Mouse (Mus musculus): ENCODE measurements around the gene Rhbdl1. TPM values are rescaled to one million over a fixed set of nuclear protein-coding genes. Genes with fewer than 3 reads are reported as not detected.

Gene Rhbdl1
- polyA plus RNA-seq, 1 experiment from 2014 or later = 1.2 TPM

- 94% methylated on average over 6 of the region's 6 CpGs for WGBS
- H3K9ac ChIP-seq (ENCODE audit: low read length) = no peak overlapping the region
- H3K27me3 ChIP-seq (ENCODE audit: control insufficient read depth, insufficient read depth, low read length) = no peaks in the 10 kb centered on the region
- peaks cover 15% of the 10 kb centered on the region for H3K4me1 ChIP-seq (ENCODE audit: control insufficient read depth, insufficient read depth, low read length)
- no peak overlapping the region for H3K4me3 ChIP-seq (ENCODE audit: low read depth, low read length)
- ATAC-seq (ENCODE audit: insufficient number of reproducible peaks, low FRiP score, low TSS enrichment, low read depth) = no peak
- H3K27ac ChIP-seq (replicated peaks; ENCODE audit: low read depth, low read length) = no peak overlapping the region
- H3K36me3 ChIP-seq (ENCODE audit: control insufficient read depth, insufficient read depth, low read length) = peaks cover 29% of the 10 kb centered on the region
- H3K9me3 ChIP-seq (ENCODE audit: control insufficient read depth, low read length) = no peaks in the 10 kb centered on the region
- no peak for DNase-seq (ENCODE audit: low spot score)
- H3K4me2 ChIP-seq (ENCODE audit: low read depth, severe bottlenecking) = no peak overlapping the region
Measured at GRCm38 (mm10) chr17:25840519-25840918, 3.4 kb upstream of the Rhbdl1 start.

- H3K4me3 ChIP-seq (ENCODE audit: low read depth, low read length) = no peak overlapping the region
- DNase-seq (ENCODE audit: low spot score) = no peak
- peak overlapping the region; percentile 2; the same call in 1 of the 2 replicates for H3K9ac ChIP-seq (ENCODE audit: low read length)
- H3K9me3 ChIP-seq (ENCODE audit: control insufficient read depth, low read length) = no peaks in the 10 kb centered on the region
- no peak for ATAC-seq (ENCODE audit: insufficient number of reproducible peaks, low FRiP score, low TSS enrichment, low read depth)
- WGBS = 81% methylated on average over 14 of the region's 14 CpGs
- no peaks in the 10 kb centered on the region for H3K27me3 ChIP-seq (ENCODE audit: control insufficient read depth, insufficient read depth, low read length)
- H3K27ac ChIP-seq (replicated peaks; ENCODE audit: low read depth, low read length) = no peak overlapping the region
- H3K36me3 ChIP-seq (ENCODE audit: control insufficient read depth, insufficient read depth, low read length) = peaks cover 33% of the 10 kb centered on the region
- no peak overlapping the region for H3K4me2 ChIP-seq (ENCODE audit: low read depth, severe bottlenecking)
- peaks cover 16% of the 10 kb centered on the region for H3K4me1 ChIP-seq (ENCODE audit: control insufficient read depth, insufficient read depth, low read length)
Measured at GRCm38 (mm10) chr17:25839455-25840235, 2.5 kb upstream of the Rhbdl1 start.

GRCm38 (mm10) chr17:25838904-25839303 is 1.8 kb upstream of the Rhbdl1 start:
- Histone ChIP-seq H3K36me3 (ENCODE audit: control insufficient read depth, insufficient read depth, low read length) (peaks cover 33% of the 10 kb centered on the region), H3K27ac (replicated peaks; ENCODE audit: low read depth, low read length) (no peak overlapping the region), H3K4me3 (ENCODE audit: low read depth, low read length) (no peak overlapping the region), H3K4me2 (ENCODE audit: low read depth, severe bottlenecking) (no peak overlapping the region), H3K4me1 (ENCODE audit: control insufficient read depth, insufficient read depth, low read length) (peaks cover 23% of the 10 kb centered on the region), H3K9me3 (ENCODE audit: control insufficient read depth, low read length) (no peaks in the 10 kb centered on the region), H3K27me3 (ENCODE audit: control insufficient read depth, insufficient read depth, low read length) (no peaks in the 10 kb centered on the region), H3K9ac (ENCODE audit: low read length) (no peak overlapping the region)
- 89% methylated on average over 4 of the region's 4 CpGs for WGBS
- DNase-seq (ENCODE audit: low spot score) = no peak
- ATAC-seq (ENCODE audit: insufficient number of reproducible peaks, low FRiP score, low TSS enrichment, low read depth) = no peak

GRCm38 (mm10) chr17:25837533-25837932 is 438 bp upstream of the Rhbdl1 start:
- no peaks in the 10 kb centered on the region for H3K9me3 ChIP-seq (ENCODE audit: control insufficient read depth, low read length)
- DNase-seq (ENCODE audit: low spot score) (no peak), ATAC-seq (ENCODE audit: insufficient number of reproducible peaks, low FRiP score, low TSS enrichment, low read depth) (no peak)
- peaks cover 33% of the 10 kb centered on the region for H3K36me3 ChIP-seq (ENCODE audit: control insufficient read depth, insufficient read depth, low read length)
- 60% methylated on average over 3 of the region's 3 CpGs for WGBS
- H3K4me2 ChIP-seq (ENCODE audit: low read depth, severe bottlenecking) = no peak overlapping the region
- H3K4me3 ChIP-seq (ENCODE audit: low read depth, low read length) = no peak overlapping the region
- no peak overlapping the region for H3K9ac ChIP-seq (ENCODE audit: low read length)
- peaks cover 18% of the 10 kb centered on the region for H3K4me1 ChIP-seq (ENCODE audit: control insufficient read depth, insufficient read depth, low read length)
- no peak overlapping the region for H3K27ac ChIP-seq (replicated peaks; ENCODE audit: low read depth, low read length)
- no peaks in the 10 kb centered on the region for H3K27me3 ChIP-seq (ENCODE audit: control insufficient read depth, insufficient read depth, low read length)

- Histone ChIP-seq H3K4me1 (ENCODE audit: control insufficient read depth, insufficient read depth, low read length) (peaks cover 24% of the 10 kb centered on the region), H3K9me3 (ENCODE audit: control insufficient read depth, low read length) (no peaks in the 10 kb centered on the region), H3K4me3 (ENCODE audit: low read depth, low read length) (peak overlapping the region; percentile 12), H3K9ac (ENCODE audit: low read length) (peak overlapping the region; percentile 47), H3K4me2 (ENCODE audit: low read depth, severe bottlenecking) (peak overlapping the region; percentile 62), H3K27ac (replicated peaks; ENCODE audit: low read depth, low read length) (no peak overlapping the region), H3K36me3 (ENCODE audit: control insufficient read depth, insufficient read depth, low read length) (peaks cover 30% of the 10 kb centered on the region), H3K27me3 (ENCODE audit: control insufficient read depth, insufficient read depth, low read length) (no peaks in the 10 kb centered on the region)
- WGBS = 26% methylated on average over 23 of the region's 23 CpGs
- DNase-seq (ENCODE audit: low spot score) (no peak), ATAC-seq (ENCODE audit: insufficient number of reproducible peaks, low FRiP score, low TSS enrichment, low read depth) (no peak)
Measured at GRCm38 (mm10) chr17:25836397-25837075, 559 bp downstream of the Rhbdl1 start.

GRCm38 (mm10) chr17:25835816-25836215 is 1.3 kb downstream of the Rhbdl1 start:
- no peak for DNase-seq (ENCODE audit: low spot score)
- peaks cover 31% of the 10 kb centered on the region for H3K36me3 ChIP-seq (ENCODE audit: control insufficient read depth, insufficient read depth, low read length)
- ATAC-seq (ENCODE audit: insufficient number of reproducible peaks, low FRiP score, low TSS enrichment, low read depth) = no peak
- no peak overlapping the region for H3K9ac ChIP-seq (ENCODE audit: low read length)
- no peak overlapping the region; the same call in 1 of the 2 replicates for H3K4me2 ChIP-seq (ENCODE audit: low read depth, severe bottlenecking)
- no peak overlapping the region for H3K27ac ChIP-seq (replicated peaks; ENCODE audit: low read depth, low read length)
- no peak overlapping the region for H3K4me3 ChIP-seq (ENCODE audit: low read depth, low read length)
- H3K9me3 ChIP-seq (ENCODE audit: control insufficient read depth, low read length) = no peaks in the 10 kb centered on the region
- H3K4me1 ChIP-seq (ENCODE audit: control insufficient read depth, insufficient read depth, low read length) = peaks cover 29% of the 10 kb centered on the region
- H3K27me3 ChIP-seq (ENCODE audit: control insufficient read depth, insufficient read depth, low read length) = no peaks in the 10 kb centered on the region
- 91% methylated on average over 16 of the region's 16 CpGs for WGBS

- Histone ChIP-seq H3K4me3 (ENCODE audit: low read depth, low read length) (no peak overlapping the region), H3K27ac (replicated peaks; ENCODE audit: low read depth, low read length) (no peak overlapping the region), H3K9ac (ENCODE audit: low read length) (no peak overlapping the region), H3K9me3 (ENCODE audit: control insufficient read depth, low read length) (no peaks in the 10 kb centered on the region), H3K4me1 (ENCODE audit: control insufficient read depth, insufficient read depth, low read length) (peaks cover 29% of the 10 kb centered on the region), H3K4me2 (ENCODE audit: low read depth, severe bottlenecking) (no peak overlapping the region), H3K27me3 (ENCODE audit: control insufficient read depth, insufficient read depth, low read length) (no peaks in the 10 kb centered on the region), H3K36me3 (ENCODE audit: control insufficient read depth, insufficient read depth, low read length) (peaks cover 31% of the 10 kb centered on the region)
- WGBS = 94% methylated on average over 7 of the region's 7 CpGs
- DNase-seq (ENCODE audit: low spot score) (no peak), ATAC-seq (ENCODE audit: insufficient number of reproducible peaks, low FRiP score, low TSS enrichment, low read depth) (no peak)
Measured at GRCm38 (mm10) chr17:25835301-25835700, 1.8 kb downstream of the Rhbdl1 start.

- Histone ChIP-seq H3K9ac (ENCODE audit: low read length) (no peak overlapping the region), H3K27me3 (ENCODE audit: control insufficient read depth, insufficient read depth, low read length) (no peaks in the 10 kb centered on the region), H3K36me3 (ENCODE audit: control insufficient read depth, insufficient read depth, low read length) (peaks cover 27% of the 10 kb centered on the region), H3K4me1 (ENCODE audit: control insufficient read depth, insufficient read depth, low read length) (peaks cover 32% of the 10 kb centered on the region), H3K4me3 (ENCODE audit: low read depth, low read length) (peak overlapping the region; percentile 81; the same call in 1 of the 2 replicates), H3K4me2 (ENCODE audit: low read depth, severe bottlenecking) (peak overlapping the region; percentile 89), H3K9me3 (ENCODE audit: control insufficient read depth, low read length) (no peaks in the 10 kb centered on the region), H3K27ac (replicated peaks; ENCODE audit: low read depth, low read length) (no peak overlapping the region)
- ATAC-seq (ENCODE audit: insufficient number of reproducible peaks, low FRiP score, low TSS enrichment, low read depth) (no peak), DNase-seq (ENCODE audit: low spot score) (no peak)
- WGBS = 87% methylated on average over 12 of the region's 12 CpGs
Measured at GRCm38 (mm10) chr17:25834595-25835222, 2.4 kb downstream of the Rhbdl1 start.

Data from limb, embryonic 11.5 days (tissue).